Mouse (Mus musculus) cerebellum, adult 8-10 months (tissue): ENCODE results near the gene Chpf.

ENCODE experiments used
- DNase-seq: peaks from one replicate; pipeline ENCODE4 v3.0.0; 2022

The Chpf gene

DNA sequence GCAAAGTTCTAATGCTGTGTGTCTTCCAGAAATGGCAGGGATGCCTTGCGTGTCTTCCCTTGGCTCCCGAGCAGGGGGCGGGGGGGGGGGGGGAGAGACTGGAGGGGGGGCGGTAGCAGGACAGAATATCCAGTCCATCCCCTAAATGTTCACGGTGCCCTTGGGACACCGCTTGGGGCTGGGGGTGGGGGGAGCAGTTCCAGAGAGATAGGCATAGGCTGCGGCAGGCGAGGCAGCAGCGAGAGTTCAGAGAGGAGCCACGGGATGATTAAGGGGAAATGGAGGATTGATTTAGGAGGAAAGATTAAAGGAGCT, 21.4 kb downstream of the Chpf start:
- no peak for DNase-seq

DNA sequence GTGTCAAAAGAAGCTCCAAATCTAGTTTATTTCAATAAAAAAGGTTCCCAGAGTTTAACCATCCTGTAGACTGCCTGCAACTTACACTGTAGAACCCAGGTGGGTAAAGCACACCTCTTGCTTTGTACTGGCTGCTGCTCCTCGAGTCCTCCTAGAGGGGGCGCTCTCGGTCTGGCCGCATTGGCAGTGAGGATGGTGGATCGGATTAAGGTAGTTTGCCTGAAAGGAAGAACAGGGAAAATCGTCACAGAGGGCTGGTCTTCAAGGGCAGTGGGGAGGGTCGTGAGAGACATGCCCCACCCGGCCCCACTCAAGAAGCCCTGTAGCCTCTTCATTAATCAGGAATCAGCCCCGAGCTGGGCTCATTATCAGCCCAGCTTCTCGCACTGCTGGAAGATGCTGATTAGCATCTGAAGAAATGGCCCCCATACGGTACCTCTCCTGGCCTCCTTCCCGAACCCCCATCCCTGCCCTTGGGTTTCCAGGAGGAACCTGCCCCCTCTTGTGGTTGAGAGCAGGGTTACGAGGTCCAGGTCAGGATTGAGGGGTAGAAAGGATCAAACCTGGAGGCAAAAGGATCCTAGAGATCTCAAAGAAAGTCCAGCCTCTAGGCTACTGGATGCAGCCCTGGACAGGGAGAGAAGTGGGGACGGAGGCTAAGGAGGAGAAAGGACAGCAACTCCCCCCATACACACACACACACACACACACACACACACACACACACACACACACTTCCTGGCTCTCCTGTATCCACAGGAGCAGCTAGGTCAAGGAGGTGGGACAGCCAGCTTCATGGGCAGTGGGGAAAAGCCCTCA, 22.2 kb downstream of the Chpf start:
- DNase-seq: no peak

DNA sequence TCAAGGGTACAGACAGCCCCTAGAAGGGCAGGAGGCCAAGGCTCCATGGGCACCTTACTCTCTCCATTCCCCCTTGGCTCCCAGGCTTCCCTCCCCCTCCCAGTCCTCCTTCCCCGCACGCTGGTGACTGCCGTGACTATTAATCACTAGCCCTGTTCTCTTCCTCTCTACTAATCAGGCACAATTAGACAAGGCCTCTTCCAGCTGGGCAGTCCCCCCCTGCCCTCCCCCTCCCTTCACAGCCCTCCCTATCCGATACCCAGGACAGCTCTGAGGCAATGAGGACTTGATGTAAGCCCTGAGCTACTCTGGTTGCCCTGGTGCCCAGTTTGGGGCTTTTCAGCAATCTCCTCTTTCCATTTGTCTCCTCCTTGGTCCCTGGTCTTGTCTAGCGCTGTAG, 23.2 kb downstream of the Chpf start:
- no peak for DNase-seq

DNA sequence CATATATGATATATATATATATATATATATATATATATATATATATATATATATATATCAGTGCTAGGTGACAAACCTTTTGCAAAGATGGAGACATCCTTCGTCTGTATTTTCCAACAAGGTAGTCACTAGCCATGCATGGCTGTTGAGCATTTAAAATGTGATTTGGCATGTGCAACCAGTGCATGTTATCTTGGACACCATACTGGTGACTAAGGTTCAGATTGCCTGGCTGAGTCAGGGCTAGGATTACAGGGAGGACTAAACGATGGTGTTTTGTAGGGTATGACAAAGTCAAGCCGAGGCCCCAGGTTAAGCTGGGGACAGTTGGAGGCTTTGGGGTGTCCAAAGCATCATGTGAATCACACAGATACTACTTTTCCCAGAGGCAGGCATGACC, 23.7 kb downstream of the Chpf start:
- no peak for DNase-seq

DNA sequence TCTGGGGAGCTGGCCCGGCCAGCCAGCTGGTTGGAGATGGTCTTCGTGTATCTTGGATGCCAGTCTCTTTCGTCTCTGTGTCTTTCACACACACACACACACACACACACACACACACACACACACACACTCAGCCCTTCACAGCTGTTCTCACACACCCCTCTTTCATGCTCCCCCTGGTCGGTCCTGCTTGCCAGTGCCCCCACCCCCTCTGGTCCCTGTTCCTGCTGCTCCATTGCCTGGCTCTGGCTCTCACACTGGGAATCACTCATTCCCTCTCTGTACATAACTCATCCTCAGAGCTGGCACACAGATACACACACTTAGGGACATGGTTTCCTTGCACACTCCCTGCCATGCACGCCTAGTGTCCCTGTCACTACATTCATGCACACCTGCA, 27.2 kb downstream of the Chpf start:
- DNase-seq: no peak

DNA sequence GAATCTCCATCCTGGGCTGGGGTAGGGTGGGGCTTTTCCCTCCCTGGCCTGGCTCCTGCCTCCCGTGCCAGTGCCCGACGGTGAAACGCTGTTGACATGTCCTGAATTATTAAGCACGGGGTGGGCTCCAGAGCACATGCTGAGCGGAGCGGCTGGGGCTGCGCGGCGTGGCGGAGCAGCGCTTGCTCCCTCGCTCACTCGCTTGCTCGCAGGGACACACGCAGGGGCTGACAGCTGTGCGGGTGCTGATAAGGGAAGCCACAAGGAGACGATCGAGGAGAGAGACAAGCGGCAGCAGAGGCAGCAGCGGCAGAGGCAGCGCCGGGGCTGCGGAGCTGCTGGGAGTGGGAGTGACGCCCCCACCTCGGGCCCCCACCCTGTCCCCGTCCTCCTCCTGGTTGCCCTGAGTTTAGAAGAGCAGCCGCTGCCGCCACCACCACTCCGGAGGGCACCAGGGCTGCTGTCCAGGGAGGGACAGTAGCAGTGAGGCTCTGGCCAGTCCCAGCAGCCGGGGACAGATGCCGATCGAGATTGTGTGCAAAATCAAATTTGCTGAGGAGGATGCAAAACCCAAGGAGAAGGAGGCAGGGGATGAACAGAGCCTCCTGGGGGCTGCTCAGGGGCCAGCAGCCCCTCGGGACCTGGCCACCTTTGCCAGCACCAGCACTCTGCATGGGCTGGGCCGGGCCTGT, 28.6 kb downstream of the Chpf start, which contains the start of gene Asic4:
TSS of gene Asic4 (plus strand) at position 123 of the 692 bp plus-strand sequence.
- DNase-seq: no peak

DNA sequence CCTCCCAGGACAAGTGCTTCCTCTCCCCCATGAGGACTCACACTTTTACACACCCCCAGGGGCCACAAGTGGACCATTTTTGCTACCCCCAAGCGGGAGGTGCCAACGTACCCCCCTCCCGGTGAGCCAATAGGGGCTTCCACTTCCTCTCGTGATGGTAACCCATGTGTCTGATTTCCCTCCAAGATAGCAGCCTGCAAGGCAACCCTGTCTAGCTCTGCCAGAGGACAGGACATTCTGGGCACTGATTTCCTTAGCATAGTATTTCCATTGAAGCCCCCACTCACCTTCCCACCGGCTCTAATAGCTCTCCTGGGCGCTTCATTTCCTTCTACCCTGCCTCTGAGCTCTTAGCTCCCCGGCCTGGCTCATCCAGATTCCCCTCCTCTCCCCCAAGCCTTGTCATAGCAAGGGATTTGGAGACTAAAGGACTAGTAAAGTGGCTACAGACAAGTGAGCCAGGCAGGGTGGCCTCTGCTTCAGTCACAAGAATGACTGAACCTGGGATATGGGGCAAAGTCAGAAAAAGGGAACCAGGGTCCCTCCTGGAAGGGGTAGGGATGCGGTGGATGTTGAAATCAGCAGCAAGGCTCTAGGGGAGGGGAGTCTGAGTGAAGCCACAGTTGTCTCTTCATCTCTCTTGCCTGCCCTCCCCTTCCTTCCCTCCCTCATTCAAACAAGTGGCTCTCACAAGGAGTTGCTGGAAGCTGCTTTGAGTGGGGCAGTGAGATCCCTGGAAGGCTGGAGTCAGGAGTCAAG, 29.6 kb downstream of the Chpf start:
- DNase-seq: no peak

DNA sequence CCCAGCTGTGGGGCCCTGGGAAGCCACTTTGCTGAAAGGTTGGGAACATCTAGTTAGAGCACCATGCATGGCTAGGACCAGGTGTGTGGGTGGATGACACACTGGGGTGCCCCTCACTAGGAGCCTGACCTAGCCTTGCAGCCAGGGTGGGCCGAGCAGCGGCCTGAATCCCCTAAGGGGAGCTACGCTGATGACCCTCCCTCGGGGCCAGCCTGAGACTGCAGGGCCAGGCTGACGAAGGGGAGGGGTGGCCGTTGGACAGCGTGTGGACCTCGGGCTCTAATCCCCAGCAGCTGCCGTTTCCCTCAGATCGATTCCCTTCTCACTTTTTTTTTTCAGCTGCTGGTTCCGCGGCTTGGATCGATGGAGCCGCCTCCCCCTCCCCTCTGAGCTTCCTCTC, 30.2 kb downstream of the Chpf start:
- DNase-seq: no peak

DNA sequence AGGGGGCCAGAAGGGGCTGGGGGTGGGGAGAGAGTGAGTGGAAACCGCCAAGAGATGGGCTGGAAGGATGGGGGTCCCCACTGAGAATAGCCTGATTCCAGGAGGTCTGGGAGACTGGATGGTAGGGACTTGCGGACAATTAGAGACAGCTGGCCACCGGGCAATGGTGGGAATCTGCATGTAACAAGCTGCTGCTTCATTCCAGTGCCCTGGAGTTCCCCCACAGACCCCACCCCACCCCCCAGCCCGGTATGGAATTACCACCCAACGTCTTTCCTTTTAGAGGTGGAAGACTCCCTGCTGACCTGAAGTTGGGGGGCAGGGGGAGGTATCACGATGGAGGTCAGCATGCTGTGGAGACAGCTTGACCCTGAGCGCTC, 31.1 kb downstream of the Chpf start:
- DNase-seq: no peak

DNA sequence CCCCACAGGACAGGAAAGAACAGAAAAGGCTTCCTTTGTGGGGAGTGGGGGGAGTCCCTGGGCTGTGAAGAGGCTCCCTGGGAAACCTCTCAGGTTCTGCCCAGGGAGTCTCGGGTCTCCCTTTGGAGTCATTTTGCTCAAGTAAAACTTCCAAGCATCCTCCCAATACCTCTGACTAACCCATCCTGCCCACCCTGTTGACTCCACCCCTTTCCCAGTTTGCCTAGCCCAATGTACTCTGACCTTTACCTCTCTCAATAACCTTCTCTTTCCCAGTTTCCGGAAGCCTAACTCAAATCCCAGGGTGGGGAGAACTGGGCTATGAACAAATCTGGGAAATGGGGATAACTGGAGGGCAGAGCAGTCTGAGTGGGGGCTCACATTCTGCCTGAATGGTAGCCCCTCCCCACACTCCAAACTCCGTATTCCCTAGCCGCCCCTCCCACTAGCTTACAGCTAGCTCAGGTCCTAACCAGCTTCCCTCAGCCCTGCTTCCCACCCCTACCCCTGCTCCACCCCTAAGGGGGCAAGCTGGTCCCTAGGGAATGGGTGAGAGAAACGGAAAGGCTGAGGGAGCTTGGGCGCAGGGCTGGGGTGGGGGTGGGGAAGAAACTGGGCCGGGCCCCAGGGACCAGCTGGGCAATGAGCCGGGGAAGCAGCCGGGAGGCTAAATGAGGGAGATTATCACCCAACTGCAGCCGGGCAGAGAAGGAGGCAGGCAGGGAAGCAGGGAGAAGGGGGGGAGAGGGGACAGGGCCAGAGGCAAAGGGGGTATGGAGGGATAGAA, 31.6 kb downstream of the Chpf start:
- DNase-seq: no peak

DNA sequence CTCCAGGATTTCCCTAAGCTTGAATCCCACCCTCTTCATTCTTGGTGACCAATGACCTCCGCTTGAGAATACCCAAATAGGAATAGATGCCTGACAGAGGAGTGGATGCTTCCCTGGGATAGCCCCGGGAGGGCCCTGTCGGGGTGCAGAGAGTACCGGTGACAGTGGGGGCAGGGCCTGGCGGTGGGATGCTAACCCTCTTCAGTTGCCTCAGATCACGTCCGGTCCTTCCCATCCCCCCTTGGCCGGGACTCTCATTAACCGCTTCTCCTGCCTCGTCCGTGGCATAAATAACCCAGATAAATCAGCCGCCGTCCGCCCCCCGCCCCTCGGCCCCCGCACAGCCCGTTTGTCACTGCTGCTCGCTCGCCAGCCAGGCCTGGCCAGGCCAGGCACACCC, 32.5 kb downstream of the Chpf start:
- no peak for DNase-seq

DNA sequence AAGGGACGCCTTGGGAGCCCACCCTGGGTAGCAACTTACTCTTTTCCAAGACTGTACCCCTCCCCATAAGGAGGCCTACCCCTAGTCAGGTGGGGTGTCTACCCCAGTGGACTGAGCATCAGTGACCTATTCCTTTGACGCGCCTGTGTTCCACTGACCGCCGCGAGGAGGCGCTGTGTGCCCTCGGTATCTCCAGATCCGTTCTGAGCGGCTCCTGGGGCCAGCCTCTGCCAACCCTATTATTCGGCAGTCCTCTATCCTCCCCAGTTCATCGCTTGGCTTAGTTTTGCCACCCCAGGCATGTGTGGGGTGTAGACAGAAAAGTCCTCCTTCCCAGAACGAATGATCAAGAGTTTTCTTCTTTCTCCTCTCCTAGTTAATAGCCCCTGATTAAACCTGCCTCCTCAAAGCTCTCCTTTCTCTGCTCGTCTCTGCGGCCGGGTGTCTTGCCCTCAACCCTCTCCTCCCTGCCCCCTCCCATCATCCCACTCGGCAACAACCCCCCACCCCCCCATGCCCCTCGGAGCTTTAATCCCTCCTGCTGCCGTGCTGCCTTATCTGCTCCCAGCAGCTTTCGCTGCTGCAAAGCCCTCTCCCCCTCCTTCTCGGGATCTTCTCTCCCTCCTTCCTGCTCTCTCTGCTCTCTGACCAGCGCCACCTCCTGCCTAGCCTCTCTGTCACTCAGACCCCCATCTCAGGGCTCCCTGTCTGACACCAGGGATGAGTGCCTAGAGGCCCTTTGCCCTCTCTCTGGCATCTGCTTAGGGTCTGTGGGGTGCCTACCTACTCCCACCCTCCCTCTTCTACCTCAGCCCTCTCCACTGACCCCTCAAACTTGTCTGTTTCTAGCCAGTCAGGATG, 33.1 kb downstream of the Chpf start:
- peak; percentile 90 for DNase-seq

DNA sequence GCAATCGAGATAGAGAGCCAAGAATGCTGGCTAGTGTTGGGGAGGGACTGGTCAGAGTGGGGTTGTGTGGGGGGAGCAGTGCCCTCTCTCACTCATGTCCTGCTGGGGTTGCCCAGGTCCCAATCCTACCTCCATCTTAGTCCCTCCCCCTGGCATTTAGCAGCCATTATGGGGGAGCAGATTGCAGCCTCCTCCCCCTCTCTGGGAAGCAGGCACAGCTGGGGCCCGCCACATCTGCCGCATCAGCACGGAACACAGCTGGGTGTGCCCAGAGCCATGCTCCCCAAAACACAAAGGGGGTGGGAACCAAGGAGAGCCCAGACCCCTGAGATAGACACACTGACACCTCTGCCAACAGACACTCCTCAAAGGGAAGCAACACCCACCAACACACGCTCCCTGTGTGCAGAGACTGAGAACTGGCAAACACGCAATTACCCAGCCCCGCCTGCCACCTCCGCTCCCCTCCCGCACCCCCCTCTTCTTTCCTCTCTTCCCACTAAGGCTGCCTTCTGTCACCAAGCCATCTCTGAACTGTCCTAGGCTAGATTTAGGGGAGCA, 33.9 kb downstream of the Chpf start:
- DNase-seq: no peak

DNA sequence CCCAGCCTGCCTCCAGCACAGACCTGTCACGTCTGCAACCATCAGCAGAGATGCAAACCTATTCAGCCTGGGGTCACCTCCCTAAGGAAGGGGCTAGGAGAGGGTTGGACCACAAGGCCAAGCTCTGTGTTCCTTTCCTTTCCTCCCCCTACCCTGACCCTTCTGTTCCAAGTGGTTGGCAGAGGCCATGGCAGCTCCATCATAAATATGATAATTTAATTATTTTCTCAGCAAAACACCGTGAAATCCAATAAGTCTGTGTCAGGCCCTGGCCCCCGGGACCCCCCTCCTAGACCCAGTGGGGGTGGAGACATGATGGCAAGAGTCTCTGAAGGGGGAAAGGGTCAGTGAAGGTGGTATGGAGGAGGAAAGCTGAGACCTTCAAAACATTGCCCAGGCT, 34.9 kb downstream of the Chpf start:
- no peak for DNase-seq

DNA sequence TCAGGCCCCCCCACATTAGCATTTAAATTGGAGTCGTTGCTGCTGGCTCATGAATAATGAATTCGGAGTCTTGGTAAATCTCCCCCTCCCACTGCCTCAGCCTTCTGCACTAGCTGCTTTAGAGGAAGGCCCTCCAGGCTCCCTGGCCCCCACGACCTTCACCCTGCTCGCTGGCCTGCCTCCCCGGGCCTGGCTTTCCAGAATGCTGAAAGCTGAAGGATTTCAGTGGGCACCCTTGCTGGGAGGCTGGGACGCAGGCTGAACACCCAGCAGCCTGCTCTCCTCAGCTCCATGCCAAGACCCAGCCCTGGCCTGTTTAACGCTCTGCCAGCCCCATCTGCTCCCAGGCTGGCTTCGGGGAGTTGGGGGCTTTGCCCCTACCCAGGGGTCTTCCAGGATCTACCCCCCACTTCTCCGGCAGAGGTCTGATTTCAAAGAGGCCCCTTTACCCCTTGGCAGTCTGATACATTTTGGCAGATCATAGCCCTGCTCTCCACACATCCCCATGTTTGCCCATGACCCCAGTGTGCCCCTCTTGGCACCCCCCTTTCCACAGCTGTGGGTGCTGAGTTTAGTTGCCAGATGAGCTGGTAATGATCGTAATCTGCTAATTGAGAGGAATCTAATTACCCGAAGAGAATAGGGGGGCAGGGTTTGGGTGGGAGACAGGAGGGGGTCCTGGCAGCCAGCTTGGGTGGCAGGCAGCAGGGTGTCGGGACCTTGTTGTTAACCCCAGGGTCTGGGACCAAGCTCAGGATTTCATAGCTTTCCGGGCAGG, 35.7 kb downstream of the Chpf start:
- DNase-seq: peak; percentile 78

DNA sequence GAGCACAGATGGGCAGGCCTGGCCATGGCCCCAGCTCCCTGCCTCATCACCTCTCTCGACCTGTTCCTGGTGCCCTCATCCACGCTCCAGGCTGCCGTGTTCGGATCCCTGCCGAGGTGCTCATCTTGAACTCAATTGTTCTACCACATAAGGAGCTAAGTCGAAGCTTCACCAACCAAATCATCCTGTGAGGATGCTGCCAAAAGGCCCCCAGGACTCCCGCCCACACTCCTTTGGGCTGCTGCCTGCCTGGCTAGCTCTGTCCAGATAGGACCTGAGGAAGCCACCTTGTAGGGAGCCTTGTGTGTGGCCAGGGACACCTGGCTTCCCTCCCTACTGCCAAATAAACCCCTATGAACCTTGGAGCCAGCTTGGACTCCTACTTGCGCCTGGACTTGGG, 36.3 kb downstream of the Chpf start:
- peak; percentile 87 for DNase-seq

DNA sequence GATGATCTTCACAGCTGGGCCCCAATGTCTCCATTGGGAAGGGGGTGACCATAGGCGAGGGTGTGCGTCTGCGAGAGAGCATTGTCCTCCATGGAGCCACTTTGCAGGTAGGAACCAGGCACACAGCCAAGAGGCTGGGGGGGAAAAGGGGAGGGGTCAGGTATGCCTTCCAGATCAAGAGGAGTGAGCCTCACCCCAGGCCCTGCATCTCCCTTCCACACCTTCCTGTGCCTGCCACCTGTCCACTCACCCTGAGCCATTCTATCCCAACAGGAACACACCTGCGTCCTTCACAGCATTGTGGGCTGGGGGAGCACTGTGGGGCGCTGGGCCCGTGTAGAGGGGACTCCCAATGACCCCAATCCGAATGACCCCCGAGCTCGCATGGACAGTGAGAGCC, 36.9 kb downstream of the Chpf start:
- peak; percentile 73 for DNase-seq

DNA sequence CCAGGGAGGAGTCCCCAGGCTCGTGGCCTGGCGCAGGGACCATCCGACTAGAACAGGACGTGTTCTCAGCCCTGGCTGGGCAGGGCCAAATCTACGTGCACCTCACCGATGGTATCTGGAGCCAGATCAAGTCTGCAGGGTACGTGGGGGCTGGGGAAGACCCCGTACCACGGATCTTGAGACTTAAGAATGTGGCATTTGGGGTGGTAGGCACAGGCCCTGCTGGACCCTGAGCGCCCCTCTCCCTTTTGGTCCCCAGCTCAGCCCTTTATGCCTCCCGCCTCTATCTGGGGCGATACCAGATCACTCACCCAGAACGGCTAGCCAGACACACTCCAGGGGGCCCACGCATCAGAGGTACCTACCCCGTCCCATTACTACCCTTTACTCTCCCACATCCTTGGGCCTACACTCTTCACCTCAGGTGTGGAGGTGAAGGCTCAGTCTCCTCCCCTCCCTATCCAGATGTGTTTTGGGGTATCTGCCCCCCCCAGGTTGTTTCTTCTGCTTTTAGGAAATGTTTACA, 37.6 kb downstream of the Chpf start:
- DNase-seq: no peak

DNA sequence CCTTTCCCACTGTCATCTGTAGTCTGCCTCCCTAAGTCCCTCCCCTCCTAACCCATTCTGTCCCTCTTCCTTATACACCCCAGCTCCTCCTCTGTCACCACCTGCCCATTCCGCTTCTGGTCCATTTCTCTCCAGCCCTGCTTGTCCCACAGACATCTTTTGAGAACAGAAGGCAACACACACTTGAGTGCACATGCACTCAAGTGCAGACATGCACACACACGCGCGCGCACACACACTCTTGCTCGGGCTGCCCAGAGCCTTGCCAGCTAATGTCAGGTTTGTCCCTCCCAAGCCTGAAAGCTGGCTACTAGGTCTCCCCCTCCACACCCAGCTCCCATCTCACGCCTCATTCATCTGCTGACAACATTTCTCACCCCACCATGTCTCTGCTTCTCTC, 38.4 kb downstream of the Chpf start:
- DNase-seq: peak; percentile 52

DNA sequence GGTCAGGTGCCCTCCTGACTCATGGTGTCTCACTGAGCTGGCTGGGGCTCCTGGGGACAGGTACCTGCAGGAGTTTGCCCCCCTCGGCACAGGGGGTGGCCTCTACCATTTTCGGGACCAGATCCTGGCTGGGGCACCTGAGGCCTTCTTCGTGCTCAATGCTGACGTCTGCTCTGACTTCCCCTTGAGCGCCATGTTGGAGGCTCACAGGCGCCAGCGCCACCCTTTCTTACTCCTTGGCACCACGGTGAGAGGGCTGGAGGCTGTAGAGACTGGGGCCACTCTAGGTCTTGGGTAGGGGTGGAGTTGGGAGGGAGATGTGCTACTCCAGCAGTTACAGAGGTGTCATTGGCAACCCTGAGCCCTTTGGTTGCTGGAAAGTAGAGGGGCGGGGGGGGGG, 40.3 kb downstream of the Chpf start:
- DNase-seq: no peak
